Mouse (Mus musculus) limb, embryonic 15.5 days (tissue): ENCODE data around the gene Ift88. TPM values are rescaled to one million over a fixed set of nuclear protein-coding genes. Genes with fewer than 3 reads are reported as not detected.
A peak's percentile ranks its signal among the peaks of the same experiment; 100 is the strongest.

Experiments
- ATAC-seq: fragments of 200-750 bp; cut with Nextera tagmentation; 2 replicates; pipeline ENCODE4 v1.8.0; 2017; ENCODE audit warnings: low read depth, moderate TSS enrichment; ENCODE audit not compliant: insufficient number of reproducible peaks, low FRiP score, low TSS enrichment
- H3K27ac ChIP-seq: fragments of 300-500 bp; sonication (generic); 2 replicates; pipeline ENCODE4 v1.5.1; 2015; ENCODE audit warnings: moderate library complexity, mild to moderate bottlenecking, inconsistent platforms
- H3K27me3 ChIP-seq: fragments of 300-500 bp; sonication (generic); 2 replicates; pipeline ENCODE4 v1.6.1; 2015; ENCODE audit warnings: inconsistent platforms
- H3K36me3 ChIP-seq: fragments of 300-500 bp; sonication (generic); 2 replicates; pipeline ENCODE4 v1.6.1; 2015; ENCODE audit warnings: inconsistent platforms
- H3K4me1 ChIP-seq: fragments of 300-500 bp; sonication (generic); 2 replicates; pipeline ENCODE4 v1.6.1; 2015; ENCODE audit warnings: inconsistent platforms
- H3K4me2 ChIP-seq: fragments of 300-500 bp; sonication (generic); 2 replicates; pipeline ENCODE4 v1.6.1; 2015; ENCODE audit warnings: mild to moderate bottlenecking, inconsistent platforms
- H3K4me3 ChIP-seq: fragments of 300-500 bp; sonication (generic); 2 replicates; pipeline ENCODE4 v1.5.1; 2015; ENCODE audit warnings: mild to moderate bottlenecking, inconsistent platforms
- H3K9ac ChIP-seq: fragments of 300-500 bp; sonication (generic); 2 replicates; pipeline ENCODE4 v1.6.1; 2015; ENCODE audit warnings: inconsistent platforms
- H3K9me3 ChIP-seq: fragments of 300-500 bp; sonication (generic); 2 replicates; pipeline ENCODE4 v1.6.1; 2016; ENCODE audit warnings: inconsistent platforms
- WGBS: fragments of 180-500 bp; shearing (Covaris S2); methylation state at CpG from one replicate; pipeline ENCODE4 v1.1.7; 2015; 5-methylcytosine and 5-hydroxymethylcytosine counted together
- polyA plus RNA-seq: library from polyadenylated mRNA; unstranded; fragments of >200 nt; fragmentation: Nextera tagmentation; extraction: Ambion mirVana; gene quantifications from 2 replicates; pipeline ENCODE4 v1.2.1, GENCODE M21; 2015

Gene Ift88
- polyA plus RNA-seq, 1 experiment from 2014 or later = 15.9 TPM

GRCm38 (mm10) chr14:57398065-57398757, 25.7 kb upstream of the Ift88 start, which contains the start of gene Cryl1:
Cryl1 (minus strand) TSS chr14:57398529.
- H3K4me1 ChIP-seq = peaks cover 10% of the 10 kb centered on the region; the same call in 1 of the 2 replicates
- 3% methylated on average over 43 of the region's 43 CpGs for WGBS
- no peaks in the 10 kb centered on the region for H3K27me3 ChIP-seq
- ATAC-seq = peak; percentile 99
- H3K9me3 ChIP-seq = no peaks in the 10 kb centered on the region
- no peaks in the 10 kb centered on the region for H3K36me3 ChIP-seq
- peak within 1 kb of the TSS; percentile 80 for H3K4me2 ChIP-seq
- H3K9ac ChIP-seq = peak within 1 kb of the TSS; percentile 82
- peak within 1 kb of the TSS; percentile 82 for H3K27ac ChIP-seq
- H3K4me3 ChIP-seq = peak within 1 kb of the TSS; percentile 71

GRCm38 (mm10) chr14:57398813-57399427, 24.9 kb upstream of the Ift88 start:
- H3K9ac ChIP-seq = peak overlapping the region; percentile 11; the same call in 1 of the 2 replicates
- H3K27me3 ChIP-seq = no peaks in the 10 kb centered on the region
- H3K9me3 ChIP-seq = no peaks in the 10 kb centered on the region
- no peaks in the 10 kb centered on the region for H3K36me3 ChIP-seq
- peak overlapping the region; percentile 71 for H3K4me3 ChIP-seq
- H3K4me2 ChIP-seq = peak overlapping the region; percentile 80
- 9% methylated on average over 13 of the region's 13 CpGs for WGBS
- peaks cover 10% of the 10 kb centered on the region; the same call in 1 of the 2 replicates for H3K4me1 ChIP-seq
- ATAC-seq = peak; percentile 5; the same call in 1 of the 2 replicates
- peak overlapping the region; percentile 82 for H3K27ac ChIP-seq

GRCm38 (mm10) chr14:57402815-57403214, 21.0 kb upstream of the Ift88 start:
- H3K36me3 ChIP-seq = no peaks in the 10 kb centered on the region
- no peaks in the 10 kb centered on the region for H3K9me3 ChIP-seq
- no peak overlapping the region for H3K9ac ChIP-seq
- H3K27ac ChIP-seq = no peak overlapping the region
- H3K4me1 ChIP-seq = peaks cover 15% of the 10 kb centered on the region
- no peak overlapping the region for H3K4me2 ChIP-seq
- no peak overlapping the region for H3K4me3 ChIP-seq
- no peak for ATAC-seq
- no peaks in the 10 kb centered on the region for H3K27me3 ChIP-seq

GRCm38 (mm10) chr14:57407039-57407987, 16.5 kb upstream of the Ift88 start:
- Histone ChIP-seq H3K4me1 (peaks cover 9% of the 10 kb centered on the region), H3K36me3 (no peaks in the 10 kb centered on the region), H3K4me3 (no peak overlapping the region), H3K9me3 (no peaks in the 10 kb centered on the region), H3K27ac (no peak overlapping the region), H3K4me2 (peak overlapping the region; percentile 10; the same call in 1 of the 2 replicates), H3K9ac (no peak overlapping the region), H3K27me3 (no peaks in the 10 kb centered on the region)
- 5% methylated on average over 12 of the region's 12 CpGs for WGBS
- 0 out of 2 replicates have a peak, but pooled peaks have one; percentile 55 for ATAC-seq

- 77% methylated on average over 8 of the region's 8 CpGs for WGBS
- Histone ChIP-seq H3K9ac (no peak overlapping the region), H3K4me2 (no peak overlapping the region), H3K4me1 (peaks cover 10% of the 10 kb centered on the region), H3K27me3 (no peaks in the 10 kb centered on the region), H3K4me3 (no peak overlapping the region), H3K9me3 (no peaks in the 10 kb centered on the region), H3K27ac (no peak overlapping the region), H3K36me3 (no peaks in the 10 kb centered on the region)
- no peak for ATAC-seq
Observed at GRCm38 (mm10) chr14:57408100-57408499, 15.8 kb upstream of the Ift88 start.

GRCm38 (mm10) chr14:57409106-57409505, 14.8 kb upstream of the Ift88 start:
- H3K4me2 ChIP-seq = no peak overlapping the region
- no peaks in the 10 kb centered on the region for H3K27me3 ChIP-seq
- no peaks in the 10 kb centered on the region for H3K9me3 ChIP-seq
- no peak for ATAC-seq
- H3K9ac ChIP-seq = no peak overlapping the region
- WGBS = 16% methylated on average over 6 of the region's 6 CpGs
- no peak overlapping the region for H3K27ac ChIP-seq
- peaks cover 10% of the 10 kb centered on the region for H3K4me1 ChIP-seq
- H3K4me3 ChIP-seq = no peak overlapping the region
- H3K36me3 ChIP-seq = no peaks in the 10 kb centered on the region

- Histone ChIP-seq H3K36me3 (no peaks in the 10 kb centered on the region), H3K4me2 (no peak overlapping the region), H3K9ac (no peak overlapping the region), H3K27me3 (no peaks in the 10 kb centered on the region), H3K27ac (peak overlapping the region; percentile 62), H3K4me3 (no peak overlapping the region), H3K9me3 (no peaks in the 10 kb centered on the region), H3K4me1 (peaks cover 10% of the 10 kb centered on the region)
- ATAC-seq = peak; percentile 46; the same call in 1 of the 2 replicates
- WGBS = 48% methylated on average over 7 of the region's 7 CpGs
Observed at GRCm38 (mm10) chr14:57412166-57412565, 11.7 kb upstream of the Ift88 start.

GRCm38 (mm10) chr14:57417187-57417586, 6.7 kb upstream of the Ift88 start:
- H3K9me3 ChIP-seq = no peaks in the 10 kb centered on the region
- ATAC-seq = no peak
- H3K4me1 ChIP-seq = peaks cover 3% of the 10 kb centered on the region; the same call in 1 of the 2 replicates
- H3K27ac ChIP-seq = no peak overlapping the region
- no peaks in the 10 kb centered on the region for H3K36me3 ChIP-seq
- no peak overlapping the region for H3K4me3 ChIP-seq
- 88% methylated on average over 2 of the region's 2 CpGs for WGBS
- H3K27me3 ChIP-seq = no peaks in the 10 kb centered on the region
- H3K4me2 ChIP-seq = no peak overlapping the region
- H3K9ac ChIP-seq = no peak overlapping the region

GRCm38 (mm10) chr14:57424212-57424561, 325 bp downstream of the Ift88 start:
- H3K9ac ChIP-seq = peak overlapping the region; percentile 89
- under 1% methylated on average over 24 of the region's 24 CpGs for WGBS
- H3K36me3 ChIP-seq = no peaks in the 10 kb centered on the region
- H3K27ac ChIP-seq = peak overlapping the region; percentile 63
- no peaks in the 10 kb centered on the region for H3K9me3 ChIP-seq
- peak overlapping the region; percentile 69 for H3K4me2 ChIP-seq
- peak overlapping the region; percentile 97 for H3K4me3 ChIP-seq
- no peaks in the 10 kb centered on the region for H3K27me3 ChIP-seq
- peaks cover 11% of the 10 kb centered on the region for H3K4me1 ChIP-seq
- peak; percentile 53; the same call in 1 of the 2 replicates for ATAC-seq

GRCm38 (mm10) chr14:57430451-57430850, 6.6 kb downstream of the Ift88 start:
- H3K27me3 ChIP-seq = no peaks in the 10 kb centered on the region
- ATAC-seq = no peak
- H3K36me3 ChIP-seq = peaks cover 13% of the 10 kb centered on the region
- H3K9ac ChIP-seq = no peak overlapping the region
- no peak overlapping the region for H3K4me3 ChIP-seq
- H3K9me3 ChIP-seq = no peaks in the 10 kb centered on the region
- WGBS = 52% methylated on average over 2 of the region's 2 CpGs
- H3K4me2 ChIP-seq = no peak overlapping the region
- H3K4me1 ChIP-seq = peaks cover 14% of the 10 kb centered on the region
- H3K27ac ChIP-seq = no peak overlapping the region

GRCm38 (mm10) chr14:57452516-57452915, 28.7 kb downstream of the Ift88 start:
- Histone ChIP-seq H3K4me1 (no peaks in the 10 kb centered on the region), H3K27ac (no peak overlapping the region), H3K27me3 (no peaks in the 10 kb centered on the region), H3K4me2 (no peak overlapping the region), H3K36me3 (peaks cover 32% of the 10 kb centered on the region; the same call in 1 of the 2 replicates), H3K9ac (no peak overlapping the region), H3K9me3 (no peaks in the 10 kb centered on the region), H3K4me3 (no peak overlapping the region)
- 68% methylated on average over 1 of the region's 1 CpGs for WGBS
- no peak for ATAC-seq
